Mouse (Mus musculus): ENCODE results near the gene G6pc3. TPM values are rescaled to one million over a fixed set of nuclear protein-coding genes. Genes with fewer than 3 reads are reported as not detected.

The G6pc3 gene
- polyA plus RNA-seq, 1 experiment from 2014 or later = 38.0 TPM

DNA sequence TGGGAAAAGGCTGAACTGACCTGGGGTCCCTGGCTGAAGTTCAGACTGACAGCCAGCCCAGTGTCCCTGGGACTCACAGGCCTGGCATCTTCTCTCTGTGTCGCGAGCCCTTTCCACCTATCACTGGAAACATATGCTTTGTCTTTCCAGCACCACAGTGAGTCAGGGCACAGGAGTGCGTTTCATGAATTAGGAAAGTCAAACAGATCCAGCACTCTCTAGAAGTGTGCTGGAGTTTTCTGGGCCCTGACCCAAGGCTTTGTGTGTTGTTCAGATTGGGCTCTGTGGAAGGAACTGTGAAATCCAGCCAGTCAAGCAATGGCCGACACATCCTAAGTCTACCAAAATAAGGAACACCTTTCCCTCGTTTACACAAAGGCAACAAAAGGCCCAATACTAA, 35.8 kb downstream of the G6pc3 start:
- DNase-seq (ENCODE audit: extremely low spot score, low spot score) = no peak
- Histone ChIP-seq H3K9me3 (no peaks in the 10 kb centered on the region), H3K4me3 (peak overlapping the region; percentile 35), H3K27me3 (ENCODE audit: poor library complexity, severe bottlenecking) (peaks cover 60% of the 10 kb centered on the region), H3K4me1 (peaks cover 85% of the 10 kb centered on the region), H3K36me3 (replicated peaks) (peaks cover 11% of the 10 kb centered on the region), H3K27ac (0 out of 2 replicates have a peak overlapping the region, but pooled peaks have one; percentile 45)
- 76% methylated on average over 5 of the region's 5 CpGs for WGBS

GRCm38 (mm10) chr11:102226067-102226978, 36.9 kb downstream of the G6pc3 start:
- Histone ChIP-seq H3K36me3 (replicated peaks) (peaks cover 6% of the 10 kb centered on the region), H3K9me3 (no peaks in the 10 kb centered on the region), H3K4me1 (peaks cover 86% of the 10 kb centered on the region), H3K27me3 (ENCODE audit: poor library complexity, severe bottlenecking) (peaks cover 60% of the 10 kb centered on the region), H3K4me3 (peak overlapping the region; percentile 90; the same call in 1 of the 2 replicates), H3K27ac (no peak overlapping the region)
- 60% methylated on average over 12 of the region's 12 CpGs for WGBS
- no peak for DNase-seq (ENCODE audit: extremely low spot score, low spot score)

- Histone ChIP-seq H3K27me3 (ENCODE audit: poor library complexity, severe bottlenecking) (peaks cover 60% of the 10 kb centered on the region), H3K36me3 (replicated peaks) (no peaks in the 10 kb centered on the region), H3K4me3 (peak overlapping the region; percentile 90), H3K27ac (peak overlapping the region; percentile 92), H3K9me3 (no peaks in the 10 kb centered on the region), H3K4me1 (peaks cover 78% of the 10 kb centered on the region)
- 17% methylated on average over 12 of the region's 12 CpGs for WGBS
- no peak for DNase-seq (ENCODE audit: extremely low spot score, low spot score)
These were observed 38.1 kb downstream of the G6pc3 start for GRCm38 (mm10) chr11:102227270-102228190.

- no peaks in the 10 kb centered on the region for H3K36me3 ChIP-seq (replicated peaks)
- 28% methylated on average over 9 of the region's 9 CpGs for WGBS
- H3K4me3 ChIP-seq = peak overlapping the region; percentile 90
- DNase-seq (ENCODE audit: extremely low spot score, low spot score) = no peak
- H3K27ac ChIP-seq = peak overlapping the region; percentile 92
- no peaks in the 10 kb centered on the region for H3K9me3 ChIP-seq
- peaks cover 60% of the 10 kb centered on the region for H3K27me3 ChIP-seq (ENCODE audit: poor library complexity, severe bottlenecking)
- peaks cover 73% of the 10 kb centered on the region for H3K4me1 ChIP-seq
These were observed 38.7 kb downstream of the G6pc3 start for GRCm38 (mm10) chr11:102228191-102228545.

DNA sequence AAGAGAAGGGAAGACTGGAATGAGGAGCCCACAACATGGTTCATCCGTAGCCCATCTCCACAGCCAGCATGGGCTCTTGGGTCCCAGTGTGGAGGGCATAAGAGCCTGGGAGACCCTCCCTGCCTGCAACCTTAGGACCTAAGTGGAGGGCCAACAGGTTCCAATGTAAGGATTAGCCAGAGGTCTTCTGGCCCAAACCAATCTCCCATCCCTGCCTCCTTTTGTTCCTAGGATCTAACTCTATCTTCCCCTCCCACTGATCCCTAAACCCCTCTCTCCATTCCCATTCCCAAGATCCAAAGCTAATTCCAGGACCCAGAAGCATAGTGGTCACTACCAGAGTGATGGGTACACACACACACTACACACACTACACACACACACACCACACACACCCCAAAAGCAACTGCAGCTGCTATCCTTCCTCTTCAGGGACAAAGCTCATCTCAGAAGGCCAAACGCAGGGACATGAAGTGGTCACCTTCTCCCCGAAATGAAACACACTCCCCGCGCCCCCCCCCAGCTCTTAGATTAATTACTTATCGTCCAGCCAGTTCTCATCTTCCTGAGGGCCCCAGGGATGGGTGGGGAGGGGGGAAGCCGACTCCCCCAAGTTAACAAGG, 39.3 kb downstream of the G6pc3 start:
- peaks cover 54% of the 10 kb centered on the region for H3K27me3 ChIP-seq (ENCODE audit: poor library complexity, severe bottlenecking)

GRCm38 (mm10) chr11:102229331-102229953, 40.0 kb downstream of the G6pc3 start:
- peaks cover 47% of the 10 kb centered on the region for H3K27me3 ChIP-seq (ENCODE audit: poor library complexity, severe bottlenecking)
- H3K4me3 ChIP-seq = peak overlapping the region; percentile 90
- H3K9me3 ChIP-seq = no peaks in the 10 kb centered on the region
- peak overlapping the region; percentile 92 for H3K27ac ChIP-seq
- peaks cover 61% of the 10 kb centered on the region for H3K4me1 ChIP-seq
- no peaks in the 10 kb centered on the region for H3K36me3 ChIP-seq (replicated peaks)
- DNase-seq (ENCODE audit: extremely low spot score, low spot score) = no peak
- WGBS = under 1% methylated on average over 47 of the region's 47 CpGs

More for the DNA sequence above, 39.3 kb downstream of the G6pc3 start:
- Histone ChIP-seq H3K9me3 (no peaks in the 10 kb centered on the region), H3K4me3 (peak overlapping the region; percentile 90), H3K27ac (peak overlapping the region; percentile 92), H3K4me1 (peaks cover 68% of the 10 kb centered on the region), H3K36me3 (replicated peaks) (no peaks in the 10 kb centered on the region)
- DNase-seq (ENCODE audit: extremely low spot score, low spot score) = no peak
- 21% methylated on average over 7 of the region's 7 CpGs for WGBS

- under 1% methylated on average over 43 of the region's 49 CpGs for WGBS
- H3K4me3 ChIP-seq = peak within 1 kb of the TSS; percentile 90
- DNase-seq (ENCODE audit: extremely low spot score, low spot score) = peak; percentile 97
- no peaks in the 10 kb centered on the region for H3K9me3 ChIP-seq
- no peaks in the 10 kb centered on the region for H3K36me3 ChIP-seq (replicated peaks)
- H3K27me3 ChIP-seq (ENCODE audit: poor library complexity, severe bottlenecking) = peaks cover 40% of the 10 kb centered on the region
- peaks cover 53% of the 10 kb centered on the region for H3K4me1 ChIP-seq
- H3K27ac ChIP-seq = peak within 1 kb of the TSS; percentile 92
These were observed 40.8 kb downstream of the G6pc3 start, which contains the start of gene Hdac5 for GRCm38 (mm10) chr11:102230006-102230741. TSS of gene Hdac5 (minus strand) at chr11:102230166.

DNA sequence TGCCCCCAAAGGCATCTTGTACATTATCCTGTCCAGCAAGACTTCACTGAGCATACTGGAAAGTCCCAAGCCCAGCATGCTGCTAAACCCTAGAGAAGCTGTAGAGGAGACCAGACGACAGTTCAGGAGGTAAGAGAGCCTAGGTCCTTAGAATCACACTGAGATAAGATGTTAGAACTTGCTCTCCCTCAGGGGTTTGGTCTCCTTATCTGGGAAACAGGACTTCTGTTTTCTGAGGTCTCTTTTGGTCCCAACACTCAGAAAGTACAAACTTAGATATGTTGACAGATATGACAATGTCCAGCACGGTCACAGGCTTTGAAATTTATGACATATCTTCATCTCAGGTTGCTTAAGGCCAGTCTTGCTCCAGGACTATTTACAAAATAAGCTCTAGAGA, 46.6 kb downstream of the G6pc3 start:
- Histone ChIP-seq H3K4me1 (peaks cover 8% of the 10 kb centered on the region), H3K9me3 (no peaks in the 10 kb centered on the region), H3K4me3 (no peak overlapping the region), H3K27ac (no peak overlapping the region), H3K27me3 (ENCODE audit: poor library complexity, severe bottlenecking) (0 out of 2 replicates have a peak, but pooled peaks cover 5% of the 10 kb centered on the region), H3K36me3 (replicated peaks) (no peaks in the 10 kb centered on the region)
- WGBS = 77% methylated on average over 2 of the region's 2 CpGs
- no peak for DNase-seq (ENCODE audit: extremely low spot score, low spot score)

GRCm38 (mm10) chr11:102240636-102241035, 51.2 kb downstream of the G6pc3 start:
- 87% methylated on average over 6 of the region's 6 CpGs for WGBS
- no peak overlapping the region for H3K27ac ChIP-seq
- H3K36me3 ChIP-seq (replicated peaks) = no peaks in the 10 kb centered on the region

GRCm38 (mm10) chr11:102241246-102241645, 51.8 kb downstream of the G6pc3 start:
- no peak for DNase-seq (ENCODE audit: extremely low spot score, low spot score)
- H3K9me3 ChIP-seq = no peaks in the 10 kb centered on the region
- H3K4me3 ChIP-seq = no peak overlapping the region
- peaks cover 24% of the 10 kb centered on the region for H3K4me1 ChIP-seq
- WGBS = 89% methylated on average over 5 of the region's 5 CpGs
- no peaks in the 10 kb centered on the region for H3K36me3 ChIP-seq (replicated peaks)
- H3K27ac ChIP-seq = no peak overlapping the region
- peaks cover 23% of the 10 kb centered on the region for H3K27me3 ChIP-seq (ENCODE audit: poor library complexity, severe bottlenecking)

More at GRCm38 (mm10) chr11:102240636-102241035, 51.2 kb downstream of the G6pc3 start:
- Histone ChIP-seq H3K4me3 (no peak overlapping the region), H3K9me3 (no peaks in the 10 kb centered on the region), H3K4me1 (peaks cover 21% of the 10 kb centered on the region), H3K27me3 (ENCODE audit: poor library complexity, severe bottlenecking) (peaks cover 20% of the 10 kb centered on the region)
- no peak for DNase-seq (ENCODE audit: extremely low spot score, low spot score)

GRCm38 (mm10) chr11:102241874-102242273, 52.5 kb downstream of the G6pc3 start:
- Histone ChIP-seq H3K36me3 (replicated peaks) (no peaks in the 10 kb centered on the region), H3K9me3 (no peaks in the 10 kb centered on the region; the same call in 1 of the 2 replicates), H3K27me3 (ENCODE audit: poor library complexity, severe bottlenecking) (peaks cover 23% of the 10 kb centered on the region), H3K4me3 (no peak overlapping the region), H3K4me1 (peaks cover 20% of the 10 kb centered on the region), H3K27ac (no peak overlapping the region)
- DNase-seq (ENCODE audit: extremely low spot score, low spot score) = no peak
- WGBS = 56% methylated on average over 5 of the region's 5 CpGs

Data from forebrain, embryonic 10.5 days (tissue).